Mouse (Mus musculus): ENCODE results near the gene Cish.
A peak's percentile ranks its signal among the peaks of the same experiment; 100 is the strongest.

Cish gene

DNA sequence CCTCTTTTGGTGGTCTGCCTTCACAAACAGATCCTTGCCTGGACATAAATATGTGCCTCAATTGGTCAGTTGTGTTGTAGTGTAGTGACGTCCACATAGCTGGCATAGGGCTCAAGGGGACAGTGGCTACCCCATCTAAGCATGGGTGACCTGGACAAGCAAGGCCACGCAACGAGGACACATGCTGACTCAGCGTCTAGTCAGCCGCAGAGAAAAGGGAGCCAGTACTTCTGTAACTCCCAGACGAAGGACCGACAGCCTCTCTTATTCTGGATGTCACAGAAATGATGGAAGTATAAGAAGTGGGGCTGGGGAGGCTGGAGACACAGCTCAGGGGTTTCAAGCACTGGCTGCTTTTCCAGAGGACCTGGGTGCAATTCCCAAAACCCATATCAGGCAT lies 18.2 kb upstream of the Cish start:
- DNase-seq (ENCODE audit: low spot score in 2 of 2) = no peak

DNA sequence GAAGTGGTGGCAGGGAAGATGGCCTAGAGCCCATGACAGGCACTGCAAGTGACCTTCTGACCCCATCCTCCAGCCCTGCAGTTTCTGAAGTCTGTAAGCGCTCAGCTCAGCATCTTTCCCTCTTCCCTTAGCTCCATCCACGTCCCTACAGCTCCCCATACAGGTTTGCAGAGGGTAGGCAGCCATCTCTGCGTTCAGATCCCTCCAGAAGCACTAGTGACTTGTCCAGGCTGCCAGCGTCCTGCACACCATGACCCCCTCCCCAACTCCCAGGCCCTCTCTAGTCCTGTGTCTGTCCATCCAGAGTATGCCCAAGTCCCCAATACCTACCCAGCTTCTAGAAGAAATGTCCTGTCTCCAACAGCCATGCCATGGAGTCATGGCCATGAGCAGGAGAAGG lies 17.7 kb upstream of the Cish start:
- no peak for DNase-seq (ENCODE audit: low spot score in 2 of 2)

DNA sequence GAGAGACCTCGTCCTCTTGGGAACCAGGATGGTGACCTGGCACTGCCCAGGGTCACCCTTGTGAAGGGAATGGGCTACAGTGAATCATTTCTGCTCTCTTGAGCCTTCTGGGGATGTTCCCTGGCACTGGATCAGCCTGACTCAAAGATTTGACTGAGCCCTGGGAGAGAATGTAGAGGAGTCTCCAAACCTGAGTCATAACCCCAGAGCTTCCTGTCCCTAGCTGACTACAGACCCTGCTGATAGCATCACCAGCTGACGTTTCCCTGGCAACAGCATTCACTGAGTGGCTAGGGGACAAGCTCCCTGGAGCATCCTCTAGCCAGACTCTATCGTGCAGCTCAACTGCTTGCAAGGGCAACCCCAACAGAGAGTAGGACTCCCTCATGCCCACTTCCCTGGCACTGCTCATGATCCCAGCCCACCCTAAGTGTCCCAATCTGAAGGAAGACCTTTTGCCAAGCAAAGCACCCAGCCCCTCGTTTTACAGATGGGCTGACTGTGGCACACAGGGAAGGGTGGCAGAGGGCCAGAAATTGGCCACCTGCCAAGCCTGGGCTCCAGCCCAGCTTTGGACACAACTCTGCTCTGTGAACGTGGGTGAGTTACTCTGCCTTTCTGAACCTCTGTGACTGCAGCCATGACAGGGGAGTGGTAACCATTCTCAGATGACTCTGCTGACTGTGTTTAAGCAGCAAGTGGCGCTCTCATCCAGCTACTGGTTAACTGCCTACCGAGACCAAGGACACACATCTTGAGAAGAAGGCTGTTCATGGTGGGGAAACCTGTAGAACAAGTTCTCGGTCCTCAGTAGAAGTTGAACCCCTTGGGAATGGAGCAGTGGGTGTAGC lies 17.1 kb upstream of the Cish start:
- DNase-seq (ENCODE audit: low spot score in 2 of 2) = peak in 1 of 2 experiments; percentile 23

DNA sequence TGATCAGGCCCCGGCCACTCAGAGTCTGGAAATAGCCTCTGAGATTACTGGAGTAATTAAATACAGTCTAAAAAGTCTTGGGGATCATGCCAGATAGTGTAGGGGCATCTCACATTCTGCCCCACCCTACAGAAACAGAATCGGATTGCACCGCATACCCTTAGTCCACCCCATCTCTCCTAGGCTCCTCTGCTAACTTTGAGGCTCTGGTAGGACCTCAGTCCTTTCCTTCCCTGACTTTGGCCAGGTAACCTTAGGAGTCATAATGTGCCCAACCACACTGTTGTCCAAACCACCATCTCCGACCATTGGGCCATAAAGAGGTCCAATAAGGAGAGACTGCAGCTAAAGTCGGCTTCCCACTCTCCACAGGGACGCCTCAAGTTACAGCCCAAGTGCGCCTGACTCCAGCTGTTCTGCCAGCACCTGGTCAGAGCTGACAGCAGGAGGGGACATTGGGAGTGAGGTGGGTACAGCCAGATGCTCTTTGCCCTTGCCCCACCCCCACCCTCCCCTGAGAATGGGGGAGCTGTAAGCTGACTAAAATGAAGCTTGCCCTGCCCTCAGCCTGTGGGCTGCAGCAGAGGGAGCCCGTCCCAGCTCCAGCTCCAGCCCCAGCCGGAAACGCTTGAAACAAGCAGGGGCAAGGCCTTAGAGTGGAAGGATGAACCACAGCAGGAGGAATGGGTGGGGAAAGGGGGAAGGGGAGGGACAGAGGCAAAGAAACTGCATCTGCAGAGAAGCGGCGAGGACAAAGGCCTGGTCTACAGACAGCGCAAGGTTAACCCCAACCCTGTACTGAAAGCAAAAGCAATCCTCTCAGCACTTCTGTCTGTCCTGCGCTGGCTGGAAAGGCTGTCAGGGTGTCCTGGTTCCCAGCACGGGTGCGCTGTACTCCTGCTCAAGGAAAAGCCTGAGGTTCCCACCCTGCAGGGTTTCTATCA lies 16.2 kb upstream of the Cish start:
- no peak for DNase-seq (ENCODE audit: low spot score in 2 of 2)

DNA sequence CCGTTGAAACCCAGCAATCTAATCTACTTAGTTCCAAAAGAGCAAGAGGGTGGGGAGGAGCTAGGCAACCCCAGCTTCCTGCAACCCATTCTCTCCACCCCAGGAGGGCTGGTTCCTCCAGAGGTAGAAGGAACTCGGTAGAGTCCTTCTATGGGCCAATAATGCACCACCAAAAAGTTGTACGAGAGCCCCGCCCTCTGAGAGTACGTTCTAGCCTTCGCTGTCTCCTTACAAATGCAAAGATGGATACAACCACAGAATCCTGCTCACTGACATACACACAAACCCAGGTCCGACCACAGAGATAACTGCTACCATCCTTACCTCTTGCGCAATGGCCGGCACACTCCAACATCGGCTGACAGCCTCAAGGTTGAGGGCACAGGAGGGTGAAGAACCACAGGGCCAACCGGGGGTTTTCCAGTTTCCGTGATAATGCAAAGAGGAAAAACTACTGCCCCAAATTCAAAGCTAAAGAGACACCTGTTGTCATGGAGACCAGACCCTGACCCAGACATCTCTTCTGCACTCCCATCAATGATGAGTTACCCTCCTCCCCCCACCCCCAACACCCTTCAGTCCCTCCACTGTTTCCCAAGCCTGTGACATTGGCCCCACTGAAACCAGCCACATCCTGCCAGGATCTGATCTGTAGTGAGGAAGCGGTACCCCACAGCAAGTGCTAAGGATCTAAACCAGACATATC lies 15.4 kb upstream of the Cish start:
- peak; percentile 67 to 74 for DNase-seq (ENCODE audit: low spot score in 2 of 2)

DNA sequence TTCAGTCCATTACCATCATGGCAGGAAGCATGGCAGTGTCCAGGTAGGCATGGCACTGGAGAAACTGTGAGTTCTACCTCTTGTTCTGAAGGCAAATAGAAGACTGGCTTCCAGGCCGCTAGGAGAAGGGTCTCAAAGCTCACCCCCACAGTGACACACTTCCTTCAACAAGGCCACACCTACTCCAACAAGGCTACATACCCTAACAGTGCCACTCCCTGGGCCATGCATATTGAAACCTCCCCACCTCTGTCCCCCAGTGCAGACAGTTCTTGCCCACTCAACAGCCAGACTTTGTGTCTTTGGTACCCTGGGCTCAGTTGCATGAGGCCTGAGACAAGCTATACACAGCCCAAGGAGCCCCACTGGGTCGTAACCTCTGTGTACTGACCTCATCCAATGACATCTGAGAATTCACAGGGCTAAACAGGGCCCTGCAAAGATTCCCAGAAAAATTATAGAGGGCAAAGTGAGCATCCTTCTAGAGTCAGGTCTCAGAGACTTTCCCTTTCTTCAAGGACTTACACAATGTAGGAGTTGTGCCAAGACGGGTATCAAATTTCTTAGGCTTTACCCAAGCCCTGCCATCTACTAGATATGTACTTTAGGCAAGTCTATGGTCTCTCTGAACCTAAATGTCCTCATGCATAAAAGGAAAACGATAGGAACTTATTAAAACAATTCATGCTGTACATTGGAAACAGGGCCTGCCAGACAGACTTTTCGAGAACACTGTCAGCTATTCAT lies 14.4 kb upstream of the Cish start:
- DNase-seq (ENCODE audit: low spot score in 2 of 2) = no peak

DNA sequence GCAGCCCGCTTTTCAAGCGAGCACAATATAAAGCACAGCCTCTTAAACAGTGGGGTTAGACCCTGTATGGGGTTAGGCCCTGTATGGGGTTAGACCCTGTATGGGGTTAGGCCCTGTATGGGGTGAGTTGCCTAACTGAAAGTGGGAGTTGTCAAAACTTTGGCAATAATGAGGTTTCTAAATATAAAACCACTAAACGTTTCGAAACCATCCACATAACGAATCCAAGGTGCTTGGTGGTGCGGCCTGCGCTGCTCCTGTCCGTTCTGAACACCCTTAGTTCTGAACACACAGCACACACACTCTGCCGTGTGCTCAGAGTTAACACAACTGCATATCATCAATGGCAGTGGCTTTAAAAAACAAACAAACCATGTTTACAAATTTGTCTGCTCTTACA lies 12.9 kb upstream of the Cish start:
- no peak for DNase-seq (ENCODE audit: low spot score in 2 of 2)

DNA sequence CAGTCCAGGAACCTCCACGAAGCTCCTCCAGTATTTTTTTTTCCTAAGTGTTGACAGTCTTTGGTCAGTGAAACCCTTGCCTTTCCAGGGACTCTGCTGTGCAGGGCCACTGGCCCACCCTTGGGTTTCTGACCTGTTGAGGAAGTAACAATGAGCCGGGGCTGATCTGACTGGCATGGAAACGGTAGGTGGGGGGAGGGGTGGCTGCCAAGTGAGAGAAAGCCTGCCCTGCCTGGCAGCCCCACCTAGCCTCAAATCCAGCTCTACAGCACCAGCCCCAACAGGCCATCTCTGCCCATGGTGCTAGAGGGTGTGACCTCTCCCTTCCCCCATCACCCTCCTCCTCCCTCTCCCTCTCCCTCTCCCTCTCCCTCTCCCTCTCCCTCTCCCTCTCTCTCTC lies 10.8 kb upstream of the Cish start:
- DNase-seq (ENCODE audit: low spot score in 2 of 2) = peak in 1 of 2 experiments; percentile 36

DNA sequence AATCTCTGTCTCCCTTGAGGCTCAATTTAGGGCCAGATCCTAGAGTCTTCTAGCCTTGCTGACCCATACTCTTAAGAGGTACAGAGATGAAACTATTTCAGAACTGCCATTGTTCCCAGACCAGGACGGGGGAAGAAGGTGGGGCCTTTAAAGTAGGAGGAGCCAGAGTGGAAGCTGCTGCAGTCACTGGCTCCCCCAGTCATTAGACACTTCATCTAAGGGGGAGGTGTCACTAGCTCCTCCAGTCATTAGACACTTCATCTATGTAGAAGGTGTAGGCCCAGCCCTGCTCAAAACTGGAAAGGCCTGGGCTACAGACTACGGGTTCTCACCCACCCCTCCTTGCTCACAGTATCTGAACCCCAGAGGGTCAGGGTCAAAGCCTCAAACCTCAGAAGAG lies 8.5 kb upstream of the Cish start:
- no peak for DNase-seq (ENCODE audit: low spot score in 2 of 2)

DNA sequence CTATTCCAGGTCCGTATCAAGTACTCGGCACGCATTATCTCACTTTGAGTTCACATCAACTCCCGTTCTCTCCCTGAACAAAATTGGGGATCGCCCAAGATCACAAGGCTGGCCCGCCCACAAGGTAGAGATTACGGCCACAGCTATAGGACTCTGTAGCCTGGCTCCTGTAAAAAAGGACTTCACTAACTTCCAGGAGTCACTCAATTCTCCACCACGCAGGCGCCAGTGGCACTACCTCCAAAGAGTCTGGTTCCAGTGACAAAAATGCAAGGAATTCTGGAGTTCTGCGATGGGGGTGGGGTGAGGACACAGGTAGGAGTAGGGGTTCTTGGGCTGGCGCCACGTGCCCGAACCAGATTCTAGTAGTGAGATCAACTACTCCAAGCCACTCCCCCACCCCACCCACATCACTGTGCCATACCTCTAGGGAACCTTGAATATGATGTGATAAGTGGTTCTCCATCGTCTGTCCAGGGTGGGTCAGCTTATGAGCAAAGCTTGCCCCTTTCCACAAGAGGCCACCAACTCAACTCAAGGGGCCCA lies 7.6 kb upstream of the Cish start:
- DNase-seq (ENCODE audit: low spot score in 2 of 2) = no peak

DNA sequence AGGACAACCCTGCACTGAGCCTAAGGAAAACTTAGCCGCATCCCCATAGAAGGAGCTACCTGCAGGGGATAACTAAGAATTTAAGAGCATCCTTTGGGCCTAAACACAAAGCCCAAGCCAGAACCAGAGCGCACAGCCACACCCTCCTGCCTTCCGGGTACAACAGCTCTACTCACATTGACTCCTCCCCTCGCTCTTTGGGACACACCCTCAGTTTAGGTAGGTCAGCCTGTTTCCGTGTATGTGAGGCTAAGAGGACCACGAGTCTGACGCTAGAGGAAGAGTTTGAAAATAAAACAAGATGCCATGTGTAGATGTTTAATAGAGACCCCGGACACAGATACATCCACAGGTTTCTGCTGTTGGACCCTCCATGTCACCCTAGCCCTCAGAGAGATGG lies 7.1 kb upstream of the Cish start:
- DNase-seq (ENCODE audit: low spot score in 2 of 2) = peak; percentile 76 to 78

DNA sequence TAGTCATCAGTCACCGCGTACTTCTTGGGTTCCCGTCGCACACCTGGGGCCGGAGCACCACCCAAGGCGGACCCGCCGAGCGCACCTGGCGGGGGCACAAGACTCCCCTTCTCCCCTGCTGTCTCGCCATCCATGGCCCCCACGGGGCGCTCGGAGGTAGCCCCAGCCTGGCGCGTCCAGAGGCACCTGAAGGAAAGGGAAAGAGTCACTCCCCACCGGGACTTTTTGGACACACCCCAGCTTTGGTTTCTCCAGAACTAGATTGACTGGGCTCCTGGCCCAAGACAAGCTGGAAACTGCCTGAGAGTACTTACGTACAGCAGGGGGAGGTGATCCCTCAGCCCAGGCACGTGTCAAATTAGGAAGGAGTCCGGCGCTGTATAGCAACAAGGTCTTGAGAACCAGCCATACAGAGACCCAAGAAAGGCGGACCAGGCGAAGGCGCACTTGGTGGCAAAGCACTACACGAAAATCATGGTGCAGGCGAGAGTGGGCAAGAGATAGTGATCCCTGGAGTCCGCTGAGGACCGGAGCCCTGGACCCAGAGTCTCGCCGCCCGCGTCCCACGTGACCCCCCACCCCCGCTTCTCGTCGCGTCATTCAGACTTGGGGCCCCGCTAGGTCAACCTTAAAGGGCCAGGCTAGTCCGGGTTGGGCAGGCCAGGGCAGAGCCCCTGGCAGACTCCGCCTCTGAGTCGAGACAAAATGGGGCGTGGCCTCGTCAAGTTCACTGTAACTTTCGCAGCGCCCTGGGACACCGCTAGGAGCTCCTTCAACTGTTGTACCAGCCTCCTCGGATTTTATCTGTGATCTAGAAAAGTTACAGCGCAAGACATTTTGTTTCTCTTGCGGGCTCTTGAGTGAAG lies 6.4 kb upstream of the Cish start, which contains the start of gene Mapkapk3:
Gene Mapkapk3 (minus strand): TSS at position 667 of the 866 bp plus-strand sequence.
- DNase-seq (ENCODE audit: low spot score in 2 of 2) = peak; percentile 93

DNA sequence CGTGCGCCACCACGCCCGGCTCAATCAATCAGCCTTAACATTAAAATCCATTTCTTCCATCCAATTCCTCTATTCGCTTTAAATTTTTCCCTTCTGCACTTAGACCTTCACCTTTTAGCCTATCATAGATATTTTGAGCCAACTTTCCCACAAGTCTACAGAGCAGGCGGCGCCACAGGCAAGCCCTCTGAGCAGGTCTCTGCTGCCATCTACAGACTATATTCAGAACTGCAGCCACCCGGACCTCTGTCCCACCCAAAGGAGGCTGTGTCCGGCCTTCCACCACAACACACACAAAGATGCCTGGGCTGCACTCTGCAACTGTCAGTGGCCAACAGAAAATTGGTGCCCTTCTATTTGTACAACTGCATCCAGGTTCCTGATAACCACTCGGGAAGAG lies 4.9 kb upstream of the Cish start:
- DNase-seq (ENCODE audit: low spot score in 2 of 2) = peak; percentile 83 to 84

DNA sequence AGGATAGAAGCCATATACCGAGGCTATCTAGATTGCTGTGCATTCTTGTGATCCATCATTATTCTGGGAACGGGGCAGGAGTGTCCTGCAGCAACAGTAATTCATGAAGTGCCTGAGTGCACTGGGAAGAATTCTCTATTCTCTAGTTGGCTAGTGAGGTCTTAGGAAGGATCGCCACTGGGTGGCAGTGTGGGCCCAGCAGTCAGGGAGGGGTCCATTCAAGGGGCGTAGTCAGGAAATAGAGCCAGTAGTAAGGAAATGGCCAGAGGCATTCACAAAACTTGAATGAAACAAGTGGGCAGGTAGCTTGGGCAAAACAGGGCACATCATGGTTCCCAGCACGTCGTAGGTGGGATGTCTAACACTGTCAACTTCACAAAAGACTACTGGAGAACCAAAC lies 1.6 kb upstream of the Cish start:
- peak; percentile 80 to 81 for DNase-seq (ENCODE audit: low spot score in 2 of 2)

DNA sequence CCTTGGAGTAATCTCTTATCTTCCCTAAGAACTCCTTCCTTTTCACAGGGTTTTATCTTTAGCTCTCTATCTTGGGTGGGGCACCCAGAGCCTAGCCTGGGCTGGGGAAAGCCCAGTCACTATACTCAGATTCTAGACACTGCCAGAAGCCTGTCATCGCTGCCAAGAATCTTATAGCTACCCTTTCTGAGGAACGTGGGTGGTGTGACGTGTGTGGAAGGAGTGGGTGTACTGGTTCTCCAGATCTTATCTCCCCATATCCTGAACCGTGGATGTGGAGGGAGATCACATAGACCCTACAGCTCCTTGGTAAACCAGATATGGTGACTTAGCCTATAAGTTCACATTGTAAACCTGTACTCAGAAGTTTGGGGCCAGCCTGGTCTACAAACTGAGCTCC lies 210 bp upstream of the Cish start:
- peak in 1 of 2 experiments; percentile 58 for DNase-seq (ENCODE audit: low spot score in 2 of 2)

DNA sequence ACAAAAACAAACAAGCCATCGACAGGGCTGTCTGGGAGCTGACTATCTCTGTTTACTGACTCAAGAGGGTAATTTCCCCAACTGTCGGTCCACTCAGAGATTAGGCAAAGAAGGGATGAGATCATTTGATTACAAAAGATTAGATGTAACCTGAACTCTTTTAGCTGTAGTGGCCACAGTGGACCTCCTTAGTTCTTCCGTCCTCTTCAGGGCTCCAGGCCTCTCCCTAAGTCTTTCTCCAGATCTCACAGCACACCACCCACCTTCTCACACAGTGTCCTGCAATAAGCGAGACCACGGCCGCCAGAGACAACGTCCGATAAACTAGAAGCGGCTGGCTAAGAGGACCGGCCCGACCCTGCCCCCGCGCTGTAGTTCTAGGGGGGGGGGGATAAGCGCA lies 215 bp downstream of the Cish start:
- peak in 1 of 2 experiments; percentile 65 for DNase-seq (ENCODE audit: low spot score in 2 of 2)

DNA sequence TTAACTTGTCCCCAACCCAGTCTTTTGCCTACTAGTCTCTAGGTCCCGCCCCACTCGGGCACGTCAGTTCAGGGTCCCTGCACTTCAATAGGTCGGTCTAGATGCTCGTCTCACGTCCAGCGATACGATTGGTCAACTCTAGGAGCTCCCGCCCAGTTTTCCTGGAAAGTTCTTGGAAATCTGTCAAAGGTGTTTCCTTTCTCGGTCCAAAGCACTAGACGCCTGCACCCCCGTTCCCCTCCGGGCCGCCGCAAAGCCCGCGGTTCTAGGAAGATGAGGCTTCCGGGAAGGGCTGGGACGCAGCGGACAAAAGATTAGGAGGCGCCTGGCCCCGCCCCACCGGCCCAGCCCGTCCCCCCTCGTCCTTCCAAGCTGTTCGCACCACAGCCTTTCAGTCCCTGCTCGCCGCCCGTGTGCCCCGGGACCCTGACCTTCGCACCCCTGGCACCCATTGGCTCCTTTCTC lies 707 bp downstream of the Cish start:
- peak; percentile 81 for DNase-seq (ENCODE audit: low spot score in 2 of 2)

DNA sequence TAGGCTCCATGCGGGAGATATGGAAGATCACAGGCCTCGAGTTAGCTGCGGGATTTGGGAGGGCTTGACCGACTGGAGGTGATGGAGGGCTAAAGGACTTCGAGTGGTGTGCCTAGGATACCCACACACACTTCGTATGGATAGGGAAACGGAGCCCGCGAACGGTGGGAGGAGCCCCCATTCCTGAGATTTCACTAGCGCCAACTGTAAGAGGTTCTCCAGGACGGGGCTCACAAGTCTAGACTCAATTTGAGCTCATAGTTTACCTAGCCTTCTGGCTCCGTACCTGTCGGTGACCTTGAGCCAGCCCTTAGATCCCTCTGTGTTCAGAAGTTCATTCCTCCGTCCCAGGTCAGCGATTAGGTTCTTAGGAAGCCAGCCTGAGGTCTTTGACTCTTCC lies 1.2 kb downstream of the Cish start:
- DNase-seq (ENCODE audit: low spot score in 2 of 2) = no peak

DNA sequence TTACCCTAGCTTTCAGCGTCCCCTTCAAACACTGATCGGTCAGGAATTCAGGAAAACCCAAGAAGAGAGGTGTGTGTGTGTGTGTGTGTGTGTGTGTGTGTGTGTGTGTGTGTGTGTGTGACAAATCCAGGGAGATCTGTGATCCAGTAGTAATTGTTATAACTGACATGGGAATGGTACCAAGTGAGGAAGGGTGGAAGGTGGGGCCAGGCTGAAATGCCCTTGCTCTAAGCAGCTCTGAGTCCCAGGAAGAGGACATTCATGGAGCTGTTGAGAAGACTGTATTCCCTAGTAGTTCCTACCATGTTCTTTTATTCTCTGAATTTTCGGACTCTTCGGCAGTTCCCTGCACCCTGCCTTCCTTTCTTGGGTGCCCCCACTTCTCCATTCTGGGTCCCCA lies 1.8 kb downstream of the Cish start:
- DNase-seq (ENCODE audit: low spot score in 2 of 2) = no peak

All from natural killer cell, adult 2 months (primary cell).